Mouse (Mus musculus): ENCODE measurements around the gene Klhdc4. TPM values are rescaled to one million over a fixed set of nuclear protein-coding genes. Genes with fewer than 3 reads are reported as not detected.
A peak's percentile ranks its signal among the peaks of the same experiment; 100 is the strongest.

The Klhdc4 gene
- polyA plus RNA-seq (2015; fragmentation: Nextera tagmentation; extraction: Ambion mirVana) = 27.6 and 29.0 TPM in 2 replicates

- Histone ChIP-seq H3K9ac (peak within 1 kb of the TSS; percentile 82), H3K9me3 (replicated peaks) (no peaks in the 10 kb centered on the region), H3K36me3 (no peaks in the 10 kb centered on the region), H3K27ac (no peak within 1 kb of the TSS), H3K4me2 (peak within 1 kb of the TSS; percentile 92), H3K4me1 (replicated peaks) (peaks cover 20% of the 10 kb centered on the region), H3K4me3 (replicated peaks) (peak within 1 kb of the TSS; percentile 90), H3K27me3 (peaks cover 2% of the 10 kb centered on the region; the same call in 1 of the 2 replicates)
- under 1% methylated on average over 68 of the region's 68 CpGs for WGBS (ENCODE audit: insufficient replicate concordance)
- ATAC-seq (ENCODE audit: low read depth) (peak; percentile 96), DNase-seq (peak; percentile 69)
Observed at GRCm38 (mm10) chr8:121829048-121829776, at the start of gene Klhdc4. TSS of gene Klhdc4 (minus strand) at chr8:121829569.

GRCm38 (mm10) chr8:121877828-121878480, 48.6 kb upstream of the Klhdc4 start:
- peaks cover 36% of the 10 kb centered on the region for H3K36me3 ChIP-seq
- peaks cover 30% of the 10 kb centered on the region for H3K4me1 ChIP-seq (replicated peaks)

GRCm38 (mm10) chr8:121877212-121877611, 47.8 kb upstream of the Klhdc4 start:
- Histone ChIP-seq H3K4me2 (no peak overlapping the region), H3K9me3 (replicated peaks) (no peaks in the 10 kb centered on the region), H3K4me3 (replicated peaks) (no peak overlapping the region), H3K27ac (no peak overlapping the region), H3K4me1 (replicated peaks) (peaks cover 32% of the 10 kb centered on the region), H3K27me3 (peaks cover 9% of the 10 kb centered on the region; the same call in 1 of the 2 replicates), H3K36me3 (peaks cover 28% of the 10 kb centered on the region), H3K9ac (no peak overlapping the region)
- WGBS (ENCODE audit: insufficient replicate concordance) = 23% methylated on average over 5 of the region's 5 CpGs
- DNase-seq (no peak), ATAC-seq (ENCODE audit: low read depth) (no peak)

More at GRCm38 (mm10) chr8:121877828-121878480, 48.6 kb upstream of the Klhdc4 start:
- 81% methylated on average over 7 of the region's 7 CpGs for WGBS (ENCODE audit: insufficient replicate concordance)
- Histone ChIP-seq H3K27me3 (0 out of 2 replicates have a peak, but pooled peaks cover 3% of the 10 kb centered on the region), H3K9me3 (replicated peaks) (no peaks in the 10 kb centered on the region), H3K9ac (no peak overlapping the region), H3K4me3 (replicated peaks) (no peak overlapping the region), H3K27ac (no peak overlapping the region), H3K4me2 (no peak overlapping the region)
- no peak for DNase-seq
- ATAC-seq (ENCODE audit: low read depth) = no peak

- peaks cover 34% of the 10 kb centered on the region for H3K4me1 ChIP-seq (replicated peaks)
- no peaks in the 10 kb centered on the region for H3K9me3 ChIP-seq (replicated peaks)
- H3K4me3 ChIP-seq (replicated peaks) = no peak overlapping the region
- DNase-seq (no peak), ATAC-seq (ENCODE audit: low read depth) (no peak)
- no peak overlapping the region for H3K9ac ChIP-seq
- no peak overlapping the region for H3K4me2 ChIP-seq
- H3K27me3 ChIP-seq = peaks cover 13% of the 10 kb centered on the region
- H3K36me3 ChIP-seq = peaks cover 11% of the 10 kb centered on the region
- 55% methylated on average over 9 of the region's 9 CpGs for WGBS (ENCODE audit: insufficient replicate concordance)
- H3K27ac ChIP-seq = no peak overlapping the region
Observed at GRCm38 (mm10) chr8:121875517-121875916, 46.1 kb upstream of the Klhdc4 start.

GRCm38 (mm10) chr8:121875045-121875444, 45.7 kb upstream of the Klhdc4 start:
- Histone ChIP-seq H3K4me3 (replicated peaks) (no peak overlapping the region), H3K27me3 (peaks cover 13% of the 10 kb centered on the region), H3K9me3 (replicated peaks) (no peaks in the 10 kb centered on the region), H3K4me2 (no peak overlapping the region), H3K27ac (no peak overlapping the region), H3K36me3 (peaks cover 7% of the 10 kb centered on the region), H3K9ac (no peak overlapping the region), H3K4me1 (replicated peaks) (peaks cover 30% of the 10 kb centered on the region)
- 58% methylated on average over 3 of the region's 3 CpGs for WGBS (ENCODE audit: insufficient replicate concordance)
- DNase-seq (no peak), ATAC-seq (ENCODE audit: low read depth) (no peak)

- WGBS (ENCODE audit: insufficient replicate concordance) = 51% methylated on average over 9 of the region's 9 CpGs
Observed at GRCm38 (mm10) chr8:121874031-121874430, 44.7 kb upstream of the Klhdc4 start.

GRCm38 (mm10) chr8:121871833-121872440, 42.6 kb upstream of the Klhdc4 start:
- ATAC-seq (ENCODE audit: low read depth) (0 out of 2 replicates have a peak, but pooled peaks have one; percentile 14), DNase-seq (no peak)
- Histone ChIP-seq H3K9me3 (replicated peaks) (no peaks in the 10 kb centered on the region), H3K4me3 (replicated peaks) (no peak overlapping the region), H3K27me3 (peaks cover 13% of the 10 kb centered on the region), H3K4me1 (replicated peaks) (peaks cover 33% of the 10 kb centered on the region), H3K27ac (no peak overlapping the region), H3K4me2 (no peak overlapping the region), H3K36me3 (no peaks in the 10 kb centered on the region), H3K9ac (0 out of 2 replicates have a peak overlapping the region, but pooled peaks have one; percentile 13)
- whole genome bisulfite sequencing (ENCODE audit: insufficient replicate concordance) = 38% methylated on average over 10 of the region's 10 CpGs

More at GRCm38 (mm10) chr8:121874031-121874430, 44.7 kb upstream of the Klhdc4 start:
- H3K4me2 ChIP-seq = no peak overlapping the region
- peak; percentile 48 for DNase-seq
- H3K27ac ChIP-seq = no peak overlapping the region
- H3K9me3 ChIP-seq (replicated peaks) = no peaks in the 10 kb centered on the region
- no peaks in the 10 kb centered on the region for H3K36me3 ChIP-seq
- no peak overlapping the region for H3K4me3 ChIP-seq (replicated peaks)
- peaks cover 30% of the 10 kb centered on the region for H3K4me1 ChIP-seq (replicated peaks)
- ATAC-seq (ENCODE audit: low read depth) = peak; percentile 45; the same call in 1 of the 2 replicates
- no peak overlapping the region for H3K9ac ChIP-seq
- peaks cover 13% of the 10 kb centered on the region for H3K27me3 ChIP-seq

GRCm38 (mm10) chr8:121870190-121870589, 40.8 kb upstream of the Klhdc4 start:
- no peak overlapping the region for H3K27ac ChIP-seq
- 62% methylated on average over 2 of the region's 2 CpGs for WGBS (ENCODE audit: insufficient replicate concordance)
- DNase-seq (no peak), ATAC-seq (ENCODE audit: low read depth) (no peak)
- H3K27me3 ChIP-seq = peaks cover 13% of the 10 kb centered on the region
- no peak overlapping the region for H3K4me3 ChIP-seq (replicated peaks)
- H3K4me2 ChIP-seq = no peak overlapping the region
- no peaks in the 10 kb centered on the region for H3K9me3 ChIP-seq (replicated peaks)
- no peaks in the 10 kb centered on the region for H3K36me3 ChIP-seq
- peaks cover 23% of the 10 kb centered on the region for H3K4me1 ChIP-seq (replicated peaks)
- H3K9ac ChIP-seq = no peak overlapping the region

GRCm38 (mm10) chr8:121868896-121869295, 39.5 kb upstream of the Klhdc4 start:
- Histone ChIP-seq H3K4me3 (replicated peaks) (no peak overlapping the region), H3K9ac (no peak overlapping the region), H3K9me3 (replicated peaks) (no peaks in the 10 kb centered on the region), H3K4me1 (replicated peaks) (peaks cover 12% of the 10 kb centered on the region), H3K27ac (no peak overlapping the region), H3K4me2 (no peak overlapping the region), H3K27me3 (peaks cover 13% of the 10 kb centered on the region), H3K36me3 (no peaks in the 10 kb centered on the region)
- 75% methylated on average over 7 of the region's 7 CpGs for WGBS (ENCODE audit: insufficient replicate concordance)
- no peak for DNase-seq
- ATAC-seq (ENCODE audit: low read depth) = no peak

- H3K36me3 ChIP-seq = no peaks in the 10 kb centered on the region
- ATAC-seq (ENCODE audit: low read depth) (no peak), DNase-seq (no peak)
- H3K4me3 ChIP-seq (replicated peaks) = no peak overlapping the region
- H3K9ac ChIP-seq = no peak overlapping the region
- peaks cover 11% of the 10 kb centered on the region for H3K27me3 ChIP-seq
- no peak overlapping the region for H3K27ac ChIP-seq
- H3K9me3 ChIP-seq (replicated peaks) = no peaks in the 10 kb centered on the region
- 75% methylated on average over 5 of the region's 5 CpGs for WGBS (ENCODE audit: insufficient replicate concordance)
- H3K4me2 ChIP-seq = no peak overlapping the region
- H3K4me1 ChIP-seq (replicated peaks) = peaks cover 12% of the 10 kb centered on the region
Observed at GRCm38 (mm10) chr8:121868196-121868595, 38.8 kb upstream of the Klhdc4 start.

GRCm38 (mm10) chr8:121865356-121865755, 36.0 kb upstream of the Klhdc4 start:
- Histone ChIP-seq H3K4me3 (replicated peaks) (no peak overlapping the region), H3K27me3 (no peaks in the 10 kb centered on the region; the same call in none of the 2 replicates), H3K4me1 (replicated peaks) (0 out of 2 replicates have a peak, but pooled peaks cover 8% of the 10 kb centered on the region), H3K36me3 (no peaks in the 10 kb centered on the region), H3K9me3 (replicated peaks) (no peaks in the 10 kb centered on the region), H3K9ac (no peak overlapping the region), H3K27ac (no peak overlapping the region), H3K4me2 (no peak overlapping the region)
- ATAC-seq (ENCODE audit: low read depth) (no peak), DNase-seq (no peak)
- WGBS (ENCODE audit: insufficient replicate concordance) = 73% methylated on average over 8 of the region's 8 CpGs

Data from liver, embryonic 13.5 days (tissue).